Mouse (Mus musculus): Measurements from ENCODE around the gene Naa80. TPM values are rescaled to one million over a fixed set of nuclear protein-coding genes. Genes with fewer than 3 reads are reported as not detected.
A peak's percentile ranks its signal among the peaks of the same experiment; 100 is the strongest.

The Naa80 gene
- polyA plus RNA-seq, 1 experiment from 2014 or later, result 17.6 TPM

DNA sequence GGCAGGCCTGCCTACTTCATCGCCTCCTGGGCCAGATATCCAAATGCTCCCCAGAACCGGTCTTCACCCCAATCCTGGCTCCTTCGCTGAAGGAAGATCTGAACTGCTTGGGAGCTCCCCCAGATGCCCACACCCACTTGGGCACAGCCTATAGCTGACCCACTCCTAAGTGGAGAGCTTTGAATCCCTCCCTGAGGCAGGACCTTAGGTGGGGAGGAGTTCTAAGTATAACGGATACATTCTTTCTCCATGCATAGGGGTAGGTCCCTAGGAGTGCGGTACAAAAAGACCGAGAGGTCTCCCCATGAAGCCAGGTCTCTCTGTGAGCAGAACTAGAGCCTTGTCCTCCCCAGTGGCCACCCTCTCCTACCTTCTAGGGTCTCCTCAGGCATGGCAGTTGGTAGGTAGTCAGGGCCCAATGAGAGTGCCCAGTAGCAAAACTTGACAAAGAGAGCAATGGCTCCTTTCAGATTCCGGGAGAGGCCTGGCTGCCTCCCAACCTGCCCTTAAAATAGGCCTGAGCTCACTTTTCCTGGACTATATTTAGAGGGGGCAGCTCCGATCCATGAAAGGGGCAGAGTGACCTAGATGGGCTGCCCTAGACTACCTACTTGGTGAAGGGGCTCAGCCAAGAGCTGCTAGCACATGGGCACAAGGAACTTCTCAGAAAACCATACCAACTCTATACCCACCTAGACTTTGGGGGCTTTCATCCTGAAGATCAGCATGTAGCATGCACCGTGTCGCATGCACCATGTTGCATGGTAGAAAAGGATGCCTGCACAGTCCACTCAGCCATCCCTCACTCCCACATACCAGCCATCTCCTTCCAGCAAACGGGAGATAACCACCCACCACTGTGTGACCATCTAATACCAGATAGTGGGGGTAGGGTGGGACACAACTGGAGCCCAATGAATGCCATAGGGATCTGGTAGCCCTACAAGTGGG lies 18.2 kb downstream of the Naa80 start:
- Histone ChIP-seq H3K27ac (replicated peaks) (no peak overlapping the region), H3K4me3 (no peak overlapping the region), H3K27me3 (ENCODE audit: low read depth, poor library complexity, severe bottlenecking) (peaks cover 29% of the 10 kb centered on the region), H3K9me3 (replicated peaks) (no peaks in the 10 kb centered on the region), H3K4me1 (peaks cover 29% of the 10 kb centered on the region), H3K36me3 (peaks cover 33% of the 10 kb centered on the region)
- WGBS, result 91% methylated on average over 11 of the region's 11 CpGs
- DNase-seq (ENCODE audit: low spot score), result no peak

DNA sequence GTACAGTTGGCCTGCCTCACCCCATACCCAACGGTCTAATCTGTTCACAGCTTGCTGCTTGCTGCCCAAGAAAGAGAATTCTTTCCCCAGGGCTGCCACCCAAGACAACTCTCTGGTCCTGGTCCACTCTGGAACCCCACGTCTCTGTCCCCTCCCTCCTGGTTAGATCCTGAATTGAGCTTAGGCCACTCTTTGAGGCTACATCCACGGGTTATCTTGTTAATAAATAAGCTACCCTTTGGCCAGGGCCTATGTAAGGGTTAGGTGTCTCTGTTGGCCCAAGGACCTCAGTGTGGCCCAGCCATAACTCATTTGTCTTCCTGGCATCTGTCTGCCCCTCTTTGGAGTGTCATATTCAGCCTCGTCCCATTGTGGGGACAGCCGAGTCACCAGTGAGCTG lies 19.7 kb downstream of the Naa80 start:
- peaks cover 35% of the 10 kb centered on the region for H3K27me3 ChIP-seq (ENCODE audit: low read depth, poor library complexity, severe bottlenecking)
- no peak overlapping the region for H3K4me3 ChIP-seq
- H3K27ac ChIP-seq (replicated peaks), result 0 out of 2 replicates have a peak overlapping the region, but pooled peaks have one; percentile 34
- 92% methylated on average over 5 of the region's 5 CpGs for WGBS
- peaks cover 33% of the 10 kb centered on the region for H3K4me1 ChIP-seq
- DNase-seq (ENCODE audit: low spot score), result no peak
- peaks cover 18% of the 10 kb centered on the region for H3K36me3 ChIP-seq
- no peaks in the 10 kb centered on the region for H3K9me3 ChIP-seq (replicated peaks)

DNA sequence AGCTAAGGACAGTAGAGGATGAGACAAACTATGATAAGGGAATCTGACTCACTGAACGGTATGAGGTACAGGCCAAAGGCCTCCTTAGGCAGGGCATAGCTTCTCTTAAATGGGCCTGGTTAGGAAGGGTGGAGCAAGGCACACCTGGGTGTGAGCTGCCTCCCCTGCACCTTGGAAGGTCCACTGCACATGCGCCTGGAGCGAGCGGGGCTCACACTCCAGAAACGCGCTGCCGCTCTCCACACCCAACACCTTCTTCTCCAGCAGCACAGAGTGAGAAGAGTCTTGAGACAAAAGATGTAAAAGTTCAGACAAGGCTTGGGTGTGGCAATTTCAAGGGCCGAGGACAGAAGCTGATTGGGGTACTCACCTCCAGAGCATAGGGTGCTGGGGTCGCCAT lies 20.7 kb downstream of the Naa80 start:
- DNase-seq (ENCODE audit: low spot score), result no peak
- Histone ChIP-seq H3K27ac (replicated peaks) (no peak overlapping the region), H3K27me3 (ENCODE audit: low read depth, poor library complexity, severe bottlenecking) (peaks cover 44% of the 10 kb centered on the region), H3K36me3 (peaks cover 7% of the 10 kb centered on the region; the same call in 1 of the 2 replicates), H3K9me3 (replicated peaks) (no peaks in the 10 kb centered on the region), H3K4me3 (no peak overlapping the region), H3K4me1 (peaks cover 34% of the 10 kb centered on the region)
- 89% methylated on average over 9 of the region's 9 CpGs for WGBS

DNA sequence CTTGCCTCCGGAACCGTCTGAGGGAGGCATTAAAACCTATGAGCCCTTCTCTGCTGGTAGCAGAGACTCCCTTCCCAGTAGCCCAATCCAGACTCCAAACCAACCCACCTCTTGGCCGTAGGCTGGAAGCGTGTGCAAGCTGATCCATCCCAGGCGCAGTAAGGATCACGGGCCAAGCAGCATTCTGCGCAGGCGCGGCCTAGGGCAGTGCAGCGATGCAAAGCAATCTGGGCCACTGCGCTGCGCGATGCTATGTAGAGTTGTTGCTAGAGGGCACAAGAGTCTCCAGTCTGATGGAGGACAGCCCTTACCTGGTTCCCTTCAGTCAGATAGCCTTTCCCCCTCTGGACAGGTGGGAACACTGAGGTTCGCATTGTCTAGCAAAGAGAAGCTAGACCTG lies 21.2 kb downstream of the Naa80 start:
- H3K27ac ChIP-seq (replicated peaks), result no peak overlapping the region
- H3K36me3 ChIP-seq, result 0 out of 2 replicates have a peak, but pooled peaks cover 3% of the 10 kb centered on the region
- no peak for DNase-seq (ENCODE audit: low spot score)
- WGBS, result 74% methylated on average over 14 of the region's 14 CpGs
- H3K27me3 ChIP-seq (ENCODE audit: low read depth, poor library complexity, severe bottlenecking), result peaks cover 44% of the 10 kb centered on the region
- H3K4me3 ChIP-seq, result no peak overlapping the region
- no peaks in the 10 kb centered on the region for H3K9me3 ChIP-seq (replicated peaks)
- H3K4me1 ChIP-seq, result peaks cover 38% of the 10 kb centered on the region

DNA sequence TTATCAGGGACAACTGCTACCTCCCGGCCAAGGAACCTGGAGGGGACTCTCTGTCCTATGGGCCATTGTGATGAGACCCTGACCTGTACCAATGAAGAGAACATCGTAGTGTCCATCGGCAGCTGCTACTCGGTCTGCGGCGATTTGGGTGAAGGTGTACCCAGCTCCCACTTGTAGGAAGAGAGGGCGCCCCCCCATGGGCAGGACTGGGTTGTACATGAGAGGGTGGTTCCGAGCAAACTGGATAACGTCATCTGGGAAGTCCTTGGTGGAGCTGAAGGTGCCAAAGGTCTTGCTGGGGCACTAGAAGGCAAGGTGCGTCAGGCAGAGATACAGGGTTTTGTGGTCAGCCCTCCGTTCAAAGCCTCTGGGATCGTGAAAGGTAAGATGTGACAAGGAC lies 22.1 kb downstream of the Naa80 start:
- no peak overlapping the region for H3K4me3 ChIP-seq
- H3K9me3 ChIP-seq (replicated peaks), result no peaks in the 10 kb centered on the region
- H3K36me3 ChIP-seq, result 0 out of 2 replicates have a peak, but pooled peaks cover 2% of the 10 kb centered on the region
- WGBS, result 85% methylated on average over 12 of the region's 12 CpGs
- H3K27ac ChIP-seq (replicated peaks), result no peak overlapping the region
- peaks cover 47% of the 10 kb centered on the region for H3K4me1 ChIP-seq
- no peak for DNase-seq (ENCODE audit: low spot score)
- H3K27me3 ChIP-seq (ENCODE audit: low read depth, poor library complexity, severe bottlenecking), result peaks cover 45% of the 10 kb centered on the region

DNA sequence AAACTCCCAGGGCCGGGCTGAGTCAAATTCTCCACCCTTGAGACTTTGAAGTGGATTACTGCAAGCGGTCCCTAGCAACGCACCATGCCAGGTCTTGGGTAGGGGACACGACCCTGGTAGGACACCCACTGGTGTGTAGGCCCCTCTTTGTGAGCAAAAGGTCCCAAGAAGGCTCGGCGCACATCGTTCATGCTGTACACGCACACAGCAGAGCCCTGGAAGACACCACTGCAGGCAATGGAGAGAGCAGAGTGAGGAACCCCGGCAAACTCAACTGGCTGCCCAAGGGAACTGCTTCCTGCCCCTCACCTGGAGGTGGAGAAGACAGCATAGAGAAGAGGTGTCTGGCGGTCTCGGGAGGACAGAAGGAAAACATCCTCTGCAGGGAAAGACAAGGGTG lies 22.6 kb downstream of the Naa80 start:
- H3K27ac ChIP-seq (replicated peaks), result 0 out of 2 replicates have a peak overlapping the region, but pooled peaks have one; percentile 2
- no peak for DNase-seq (ENCODE audit: low spot score)
- H3K4me1 ChIP-seq, result peaks cover 52% of the 10 kb centered on the region
- peaks cover 50% of the 10 kb centered on the region for H3K27me3 ChIP-seq (ENCODE audit: low read depth, poor library complexity, severe bottlenecking)
- no peaks in the 10 kb centered on the region for H3K36me3 ChIP-seq
- WGBS, result 90% methylated on average over 11 of the region's 11 CpGs
- no peaks in the 10 kb centered on the region for H3K9me3 ChIP-seq (replicated peaks)
- no peak overlapping the region for H3K4me3 ChIP-seq

DNA sequence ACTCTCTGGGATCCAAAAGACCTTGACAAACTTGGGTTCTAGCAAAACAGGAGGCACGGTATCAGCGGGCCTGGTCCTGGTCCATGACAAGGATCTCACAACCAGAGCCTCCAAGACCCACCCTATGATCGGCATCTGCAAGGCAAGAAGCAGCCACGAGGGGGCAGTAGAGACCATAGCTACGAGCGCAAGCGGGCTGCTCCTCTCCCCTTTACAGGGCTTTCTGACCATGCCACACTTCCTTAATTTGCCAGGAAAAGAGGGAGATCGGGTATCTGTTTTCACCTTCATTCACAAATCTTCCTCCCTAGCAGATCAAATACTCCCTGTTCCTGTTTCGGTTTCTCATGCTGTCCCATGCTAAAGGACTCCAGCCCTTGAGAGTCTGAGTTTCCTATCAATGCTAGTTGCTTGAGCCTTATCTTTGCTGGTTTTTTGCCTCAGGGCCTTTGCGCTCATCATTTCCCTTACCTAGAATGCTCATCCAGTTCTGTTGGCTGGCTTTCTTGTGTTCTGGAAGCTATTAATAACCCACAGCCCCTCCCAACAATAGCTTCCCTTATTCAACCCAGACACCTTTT lies 23.5 kb downstream of the Naa80 start:
- no peak overlapping the region for H3K4me3 ChIP-seq
- H3K27ac ChIP-seq (replicated peaks), result peak overlapping the region; percentile 83
- H3K4me1 ChIP-seq, result peaks cover 61% of the 10 kb centered on the region
- peaks cover 59% of the 10 kb centered on the region for H3K27me3 ChIP-seq (ENCODE audit: low read depth, poor library complexity, severe bottlenecking)
- DNase-seq (ENCODE audit: low spot score), result peak; percentile 93
- H3K9me3 ChIP-seq (replicated peaks), result no peaks in the 10 kb centered on the region
- WGBS, result 17% methylated on average over 10 of the region's 10 CpGs
- H3K36me3 ChIP-seq, result no peaks in the 10 kb centered on the region

DNA sequence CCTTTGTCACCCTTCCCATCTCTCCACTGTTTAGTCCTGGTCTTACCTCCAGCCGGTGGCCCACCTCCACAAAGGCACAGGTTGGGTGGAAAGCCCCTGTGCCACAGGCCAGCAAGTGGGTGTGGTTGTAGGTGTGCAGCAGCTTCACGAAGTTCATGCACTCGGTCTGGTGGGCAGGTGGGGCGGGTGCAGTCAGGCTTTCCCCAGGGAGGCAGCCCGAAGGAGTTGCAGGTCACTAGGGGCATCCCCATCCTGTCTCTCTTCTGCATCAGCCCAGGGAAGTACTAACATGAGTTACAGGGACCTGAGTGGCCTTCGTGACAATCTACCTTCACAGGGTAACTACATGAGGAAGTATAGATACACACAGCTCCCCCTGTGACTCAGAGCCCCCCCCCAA lies 24.6 kb downstream of the Naa80 start:
- Histone ChIP-seq H3K4me3 (no peak overlapping the region), H3K9me3 (replicated peaks) (no peaks in the 10 kb centered on the region), H3K36me3 (no peaks in the 10 kb centered on the region), H3K27ac (replicated peaks) (peak overlapping the region; percentile 83), H3K27me3 (ENCODE audit: low read depth, poor library complexity, severe bottlenecking) (peaks cover 60% of the 10 kb centered on the region), H3K4me1 (peaks cover 72% of the 10 kb centered on the region)
- 84% methylated on average over 6 of the region's 6 CpGs for WGBS
- DNase-seq (ENCODE audit: low spot score), result no peak

DNA sequence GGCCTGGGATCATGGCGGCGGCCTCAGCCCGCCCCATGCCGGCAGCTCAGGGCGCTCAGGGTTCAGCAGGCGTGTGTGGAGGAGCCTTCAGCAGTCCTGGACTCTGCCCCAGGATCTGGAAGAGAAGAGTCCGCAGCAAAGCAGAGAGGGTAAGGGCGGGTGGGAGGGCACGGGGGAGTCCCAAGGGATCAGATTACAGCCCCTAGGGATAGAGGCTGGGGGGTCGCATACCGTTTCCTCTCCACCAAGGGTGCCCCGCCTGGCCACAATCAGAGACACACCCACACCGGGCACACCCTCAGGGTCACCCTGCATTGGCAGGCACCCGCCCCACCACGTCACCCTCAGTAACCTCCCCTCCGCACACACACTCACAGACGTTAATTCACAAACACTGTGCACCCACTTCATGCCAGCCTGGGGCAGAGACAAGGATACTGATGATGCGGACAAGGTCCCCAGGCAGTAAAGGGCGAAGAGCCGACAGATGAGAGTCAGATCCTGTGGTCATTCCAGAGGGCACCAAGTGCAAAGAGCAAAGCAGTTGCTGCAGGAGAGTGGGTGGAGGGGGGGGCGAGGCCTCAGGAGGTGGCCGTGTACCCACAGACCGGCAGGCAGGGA lies 26.5 kb downstream of the Naa80 start:
- DNase-seq (ENCODE audit: low spot score), result no peak
- WGBS, result 36% methylated on average over 23 of the region's 23 CpGs
- peak overlapping the region; percentile 41 for H3K4me3 ChIP-seq
- no peaks in the 10 kb centered on the region for H3K9me3 ChIP-seq (replicated peaks)
- peaks cover 85% of the 10 kb centered on the region for H3K4me1 ChIP-seq
- H3K27me3 ChIP-seq (ENCODE audit: low read depth, poor library complexity, severe bottlenecking), result peaks cover 46% of the 10 kb centered on the region
- peak overlapping the region; percentile 83 for H3K27ac ChIP-seq (replicated peaks)
- H3K36me3 ChIP-seq, result no peaks in the 10 kb centered on the region

DNA sequence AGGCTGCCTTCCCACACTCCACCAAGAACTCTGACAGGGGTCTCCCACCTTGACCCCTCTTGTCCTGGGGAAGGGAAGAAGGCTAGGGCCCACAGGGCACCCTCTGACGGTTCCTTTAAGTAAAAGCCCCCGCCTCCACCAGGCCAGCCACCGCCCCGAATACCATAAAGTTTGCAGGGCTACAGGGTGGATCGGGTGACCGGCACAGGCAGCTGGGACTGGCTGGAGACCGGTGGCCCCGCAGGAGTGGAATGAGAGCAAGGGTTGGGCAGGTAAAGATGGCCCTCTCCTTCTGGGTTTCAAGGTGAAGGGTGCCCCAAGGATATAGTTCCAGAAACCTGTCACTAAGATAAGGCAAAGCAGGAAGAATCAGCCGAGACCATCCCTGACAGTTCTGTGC lies 27.9 kb downstream of the Naa80 start:
- WGBS, result 16% methylated on average over 9 of the region's 9 CpGs
- Histone ChIP-seq H3K27me3 (ENCODE audit: low read depth, poor library complexity, severe bottlenecking) (peaks cover 32% of the 10 kb centered on the region), H3K9me3 (replicated peaks) (no peaks in the 10 kb centered on the region), H3K36me3 (no peaks in the 10 kb centered on the region), H3K4me1 (peaks cover 92% of the 10 kb centered on the region), H3K27ac (replicated peaks) (peak overlapping the region; percentile 83), H3K4me3 (0 out of 2 replicates have a peak overlapping the region, but pooled peaks have one; percentile 19)
- DNase-seq (ENCODE audit: low spot score), result no peak

DNA sequence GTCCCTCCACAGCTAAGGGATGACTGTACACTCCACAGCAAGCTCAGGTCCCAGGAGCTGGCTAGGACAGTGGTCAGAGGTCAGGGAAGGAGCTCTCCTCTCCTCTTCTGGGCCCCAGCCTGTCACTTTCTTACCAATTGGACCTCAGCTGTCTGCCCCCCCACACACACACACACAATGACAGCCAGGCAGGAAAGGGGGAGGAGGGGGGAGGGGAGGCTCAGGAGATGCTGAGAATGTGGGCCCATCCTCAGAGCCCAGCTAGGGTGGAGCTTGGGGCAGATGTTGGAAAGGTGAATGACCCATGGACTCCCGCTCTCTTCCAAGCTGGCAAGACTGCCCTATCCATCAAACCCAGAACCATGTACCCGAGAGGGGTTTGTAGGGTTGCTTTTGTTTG lies 28.3 kb downstream of the Naa80 start:
- Histone ChIP-seq H3K27me3 (ENCODE audit: low read depth, poor library complexity, severe bottlenecking) (peaks cover 31% of the 10 kb centered on the region), H3K36me3 (no peaks in the 10 kb centered on the region), H3K27ac (replicated peaks) (peak overlapping the region; percentile 83), H3K4me1 (peaks cover 95% of the 10 kb centered on the region), H3K9me3 (replicated peaks) (no peaks in the 10 kb centered on the region), H3K4me3 (0 out of 2 replicates have a peak overlapping the region, but pooled peaks have one; percentile 19)
- WGBS, result 77% methylated on average over 2 of the region's 2 CpGs
- DNase-seq (ENCODE audit: low spot score), result no peak

DNA sequence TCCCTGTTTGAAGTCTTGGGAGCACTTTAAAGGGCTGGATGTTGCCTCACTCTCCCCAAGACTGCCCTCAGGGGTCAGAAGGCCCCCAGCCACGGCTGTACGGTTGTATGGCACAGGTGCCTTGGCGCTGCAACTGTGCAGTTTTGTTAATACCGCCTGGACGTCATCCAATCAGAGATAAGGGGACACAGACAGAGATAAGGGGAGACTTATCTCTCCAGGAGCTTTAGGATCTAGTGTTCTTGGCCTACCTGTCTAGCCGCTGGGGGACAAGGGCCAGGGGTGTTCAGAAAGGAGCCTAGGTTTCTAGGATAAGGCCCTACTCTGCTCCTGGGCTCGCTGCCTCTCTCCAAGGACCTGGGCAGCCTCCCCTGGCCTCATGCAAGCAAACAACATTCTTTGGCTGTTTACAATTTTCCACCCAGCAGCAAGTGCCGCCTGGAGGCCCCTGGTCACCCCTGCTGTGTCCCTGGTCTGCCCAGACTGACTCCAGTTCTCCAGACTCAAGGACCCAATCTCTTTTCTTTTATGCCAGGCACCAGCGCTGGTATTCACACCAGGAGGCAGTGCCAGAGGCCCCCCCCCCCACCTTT lies 29.1 kb downstream of the Naa80 start:
- Histone ChIP-seq H3K4me3 (no peak overlapping the region), H3K9me3 (replicated peaks) (no peaks in the 10 kb centered on the region), H3K27ac (replicated peaks) (peak overlapping the region; percentile 83), H3K36me3 (no peaks in the 10 kb centered on the region), H3K27me3 (ENCODE audit: low read depth, poor library complexity, severe bottlenecking) (peaks cover 31% of the 10 kb centered on the region), H3K4me1 (peaks cover 95% of the 10 kb centered on the region)
- DNase-seq (ENCODE audit: low spot score), result no peak
- WGBS, result 64% methylated on average over 9 of the region's 9 CpGs
